Mouse (Mus musculus) midbrain, embryonic 15.5 days (tissue): ENCODE measurements around the gene Slc24a4. TPM values are rescaled to one million over a fixed set of nuclear protein-coding genes. Genes with fewer than 3 reads are reported as not detected.

Source experiments
- ATAC-seq: fragments of 200-750 bp; cut with Nextera tagmentation; replicated peaks from 2 replicates; pipeline ENCODE4 v1.8.0; 2017; ENCODE audit warnings: moderate TSS enrichment
- H3K27ac ChIP-seq: fragments of 300-500 bp; sonication (generic); 2 replicates; pipeline ENCODE4 v1.5.1; 2015; ENCODE audit warnings: mild to moderate bottlenecking, inconsistent platforms
- H3K27me3 ChIP-seq: fragments of 300-500 bp; sonication (generic); replicated peaks from 2 replicates; pipeline ENCODE4 v1.6.1; 2015; ENCODE audit warnings: inconsistent platforms
- H3K36me3 ChIP-seq: fragments of 300-500 bp; sonication (generic); replicated peaks from 2 replicates; pipeline ENCODE4 v1.6.1; 2015; ENCODE audit warnings: inconsistent platforms
- H3K4me1 ChIP-seq: fragments of 300-500 bp; sonication (generic); 2 replicates; pipeline ENCODE4 v1.6.1; 2015; ENCODE audit warnings: inconsistent platforms
- H3K4me2 ChIP-seq: fragments of 300-500 bp; sonication (generic); 2 replicates; pipeline ENCODE4 v1.6.1; 2015; ENCODE audit warnings: inconsistent platforms, mild to moderate bottlenecking, moderate library complexity
- H3K4me3 ChIP-seq: fragments of 300-500 bp; sonication (generic); 2 replicates; pipeline ENCODE4 v1.5.1; 2015; ENCODE audit warnings: mild to moderate bottlenecking, inconsistent platforms
- H3K9ac ChIP-seq: fragments of 300-500 bp; sonication (generic); 2 replicates; pipeline ENCODE4 v1.6.1; 2015; ENCODE audit warnings: mild to moderate bottlenecking, inconsistent platforms
- H3K9me3 ChIP-seq: fragments of 300-500 bp; sonication (generic); 2 replicates; pipeline ENCODE4 v1.6.1; 2016; ENCODE audit warnings: inconsistent platforms
- WGBS: fragments of 180-500 bp; shearing (Covaris S2); methylation state at CpG from one replicate; pipeline ENCODE4 v1.1.7; 2015; ENCODE audit warnings: mixed read lengths; 5-methylcytosine and 5-hydroxymethylcytosine counted together
- polyA plus RNA-seq: library from polyadenylated mRNA; unstranded; fragments of >200 nt; fragmentation: Nextera tagmentation; extraction: Ambion mirVana; gene quantifications from 2 replicates; pipeline ENCODE4 v1.2.1, GENCODE M21; 2015

Gene Slc24a4
- polyA plus RNA-seq, 1 experiment from 2014 or later, result 1.7 TPM

DNA sequence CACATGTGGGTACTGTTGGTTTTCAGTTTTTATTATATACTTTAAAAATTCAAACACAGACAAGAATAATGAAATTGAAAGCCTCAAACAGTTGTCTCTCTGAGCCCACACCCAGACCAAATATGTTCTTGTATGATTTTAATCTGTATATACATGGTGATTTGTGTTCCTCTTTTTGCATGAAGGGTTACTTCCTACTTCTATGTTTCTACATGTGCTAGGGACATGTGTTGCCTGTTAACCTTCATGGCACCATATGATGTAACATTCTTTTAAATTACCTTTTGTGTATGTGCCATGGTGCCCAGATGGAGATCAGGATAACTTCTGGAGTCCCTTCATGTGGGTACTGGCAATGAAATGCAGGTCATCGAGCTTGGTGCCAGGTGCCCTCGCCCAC, 162.1 kb downstream of the Slc24a4 start:
- Histone ChIP-seq H3K4me2 (no peak overlapping the region), H3K9me3 (no peaks in the 10 kb centered on the region), H3K4me3 (no peak overlapping the region), H3K27ac (no peak overlapping the region), H3K27me3 (0 out of 2 replicates have a peak, but pooled peaks cover 2% of the 10 kb centered on the region), H3K9ac (no peak overlapping the region), H3K36me3 (no peaks in the 10 kb centered on the region), H3K4me1 (no peaks in the 10 kb centered on the region)
- 85% methylated on average over 2 of the region's 2 CpGs for WGBS
- no peak for ATAC-seq

DNA sequence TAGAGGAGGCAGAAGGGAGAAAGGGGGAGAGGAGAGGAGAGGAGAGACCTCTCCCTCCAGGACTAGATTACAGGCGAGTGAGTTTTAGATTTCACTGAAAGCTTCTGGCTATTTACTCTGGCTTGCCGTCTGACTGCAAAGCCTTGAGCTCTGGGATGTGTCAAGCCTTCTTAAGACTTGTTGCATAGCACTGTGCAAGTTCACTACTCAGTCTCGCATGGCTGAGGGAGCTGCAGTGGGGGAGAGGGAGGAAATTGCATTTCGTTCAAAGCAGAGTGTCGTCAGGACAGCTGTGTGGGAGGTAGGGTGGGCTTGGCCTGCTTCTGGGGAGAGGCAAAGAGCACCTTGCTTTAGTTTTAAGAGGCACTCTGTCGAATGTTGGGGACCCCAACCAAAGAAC, 163.2 kb downstream of the Slc24a4 start:
- WGBS, result 59% methylated on average over 6 of the region's 6 CpGs
- ATAC-seq, result no peak

GRCm38 (mm10) chr12:102292501-102293215, 164.1 kb downstream of the Slc24a4 start:
- Histone ChIP-seq H3K4me1 (no peaks in the 10 kb centered on the region), H3K9me3 (no peaks in the 10 kb centered on the region), H3K4me2 (no peak overlapping the region), H3K36me3 (no peaks in the 10 kb centered on the region), H3K27me3 (no peaks in the 10 kb centered on the region), H3K27ac (no peak overlapping the region), H3K4me3 (no peak overlapping the region), H3K9ac (no peak overlapping the region)
- 84% methylated on average over 7 of the region's 7 CpGs for WGBS
- ATAC-seq, result no peak

More for the DNA sequence above, 163.2 kb downstream of the Slc24a4 start:
- no peaks in the 10 kb centered on the region for H3K27me3 ChIP-seq
- no peak overlapping the region for H3K27ac ChIP-seq
- no peaks in the 10 kb centered on the region for H3K4me1 ChIP-seq
- H3K9ac ChIP-seq, result no peak overlapping the region
- no peak overlapping the region for H3K4me3 ChIP-seq
- no peak overlapping the region for H3K4me2 ChIP-seq
- H3K9me3 ChIP-seq, result no peaks in the 10 kb centered on the region
- no peaks in the 10 kb centered on the region for H3K36me3 ChIP-seq

GRCm38 (mm10) chr12:102294634-102295033, 166.1 kb downstream of the Slc24a4 start:
- Histone ChIP-seq H3K4me2 (no peak overlapping the region), H3K9ac (no peak overlapping the region), H3K27ac (no peak overlapping the region), H3K9me3 (no peaks in the 10 kb centered on the region), H3K4me3 (no peak overlapping the region), H3K36me3 (no peaks in the 10 kb centered on the region), H3K4me1 (no peaks in the 10 kb centered on the region), H3K27me3 (no peaks in the 10 kb centered on the region)
- 79% methylated on average over 5 of the region's 5 CpGs for WGBS
- ATAC-seq, result no peak

- H3K27ac ChIP-seq, result no peak overlapping the region
- H3K4me2 ChIP-seq, result no peak overlapping the region
- H3K9me3 ChIP-seq, result no peaks in the 10 kb centered on the region
- H3K36me3 ChIP-seq, result no peaks in the 10 kb centered on the region
- 73% methylated on average over 7 of the region's 7 CpGs for WGBS
- ATAC-seq, result no peak
- H3K27me3 ChIP-seq, result no peaks in the 10 kb centered on the region
- no peak overlapping the region for H3K4me3 ChIP-seq
- H3K4me1 ChIP-seq, result no peaks in the 10 kb centered on the region
- no peak overlapping the region for H3K9ac ChIP-seq
Observed at GRCm38 (mm10) chr12:102295230-102295629, 166.7 kb downstream of the Slc24a4 start.

- Histone ChIP-seq H3K4me2 (no peak overlapping the region), H3K4me3 (no peak overlapping the region), H3K4me1 (no peaks in the 10 kb centered on the region), H3K27me3 (no peaks in the 10 kb centered on the region), H3K36me3 (no peaks in the 10 kb centered on the region), H3K9me3 (no peaks in the 10 kb centered on the region), H3K9ac (no peak overlapping the region), H3K27ac (no peak overlapping the region)
- ATAC-seq, result no peak
- WGBS, result 84% methylated on average over 8 of the region's 8 CpGs
Observed at GRCm38 (mm10) chr12:102295662-102296061, 167.1 kb downstream of the Slc24a4 start.

GRCm38 (mm10) chr12:102296361-102296760, 167.8 kb downstream of the Slc24a4 start:
- Histone ChIP-seq H3K27ac (no peak overlapping the region), H3K4me3 (no peak overlapping the region), H3K9me3 (no peaks in the 10 kb centered on the region), H3K27me3 (no peaks in the 10 kb centered on the region), H3K4me2 (no peak overlapping the region), H3K4me1 (no peaks in the 10 kb centered on the region), H3K9ac (no peak overlapping the region), H3K36me3 (no peaks in the 10 kb centered on the region)
- ATAC-seq, result no peak
- 85% methylated on average over 1 of the region's 1 CpGs for WGBS

DNA sequence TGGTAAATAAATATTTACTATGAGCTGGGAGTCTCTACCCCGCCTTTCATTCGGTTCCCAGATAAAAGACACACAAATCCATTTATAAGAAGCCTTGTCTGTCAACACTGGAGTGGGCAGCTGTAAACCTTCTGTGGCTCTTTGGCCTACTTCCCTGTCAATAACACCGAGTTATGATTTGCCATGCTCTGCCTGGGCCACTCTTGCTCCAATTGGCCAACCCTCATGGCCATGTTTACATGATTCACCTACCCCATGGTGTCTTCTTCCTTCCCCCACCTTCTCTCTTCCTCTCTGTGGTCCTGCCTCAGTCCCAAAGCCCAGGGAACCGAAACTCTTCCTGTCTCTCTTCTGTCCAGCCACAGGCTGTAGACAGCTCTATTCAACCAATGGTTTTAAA, 168.4 kb downstream of the Slc24a4 start:
- H3K27ac ChIP-seq, result no peak overlapping the region
- no peak overlapping the region for H3K4me3 ChIP-seq
- H3K27me3 ChIP-seq, result no peaks in the 10 kb centered on the region
- ATAC-seq, result no peak
- H3K4me1 ChIP-seq, result no peaks in the 10 kb centered on the region
- H3K4me2 ChIP-seq, result no peak overlapping the region
- no peak overlapping the region for H3K9ac ChIP-seq
- H3K36me3 ChIP-seq, result no peaks in the 10 kb centered on the region
- no peaks in the 10 kb centered on the region for H3K9me3 ChIP-seq
- 83% methylated on average over 4 of the region's 4 CpGs for WGBS

- WGBS, result 67% methylated on average over 5 of the region's 5 CpGs
- Histone ChIP-seq H3K27ac (no peak overlapping the region), H3K4me1 (no peaks in the 10 kb centered on the region), H3K27me3 (no peaks in the 10 kb centered on the region), H3K9me3 (no peaks in the 10 kb centered on the region), H3K36me3 (no peaks in the 10 kb centered on the region), H3K9ac (no peak overlapping the region), H3K4me3 (no peak overlapping the region), H3K4me2 (no peak overlapping the region)
- no peak for ATAC-seq
Observed at GRCm38 (mm10) chr12:102299209-102299608, 170.7 kb downstream of the Slc24a4 start.

DNA sequence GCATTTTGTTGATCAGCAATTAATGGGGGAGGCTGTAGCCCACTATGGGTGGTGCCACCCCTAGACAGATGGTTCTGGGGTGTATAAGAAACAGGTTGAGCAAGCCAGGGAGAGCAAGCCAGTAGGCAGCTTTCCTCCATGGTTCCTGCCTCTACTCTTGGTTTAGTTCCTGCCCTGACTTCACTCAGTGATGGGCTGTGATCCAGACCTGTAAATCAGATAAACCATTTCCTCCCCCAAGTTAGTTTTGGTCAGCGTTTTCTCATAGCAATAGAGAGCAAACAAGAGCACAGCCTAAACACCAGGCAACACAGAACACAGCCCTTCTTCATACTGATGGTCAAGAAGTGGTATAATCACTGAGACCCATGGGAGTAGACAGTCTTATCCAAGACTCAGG, 173.1 kb downstream of the Slc24a4 start:
- H3K9ac ChIP-seq, result no peak overlapping the region
- no peak for ATAC-seq
- H3K36me3 ChIP-seq, result no peaks in the 10 kb centered on the region
- 88% methylated on average over 1 of the region's 1 CpGs for WGBS
- H3K4me2 ChIP-seq, result no peak overlapping the region
- no peaks in the 10 kb centered on the region for H3K4me1 ChIP-seq
- no peaks in the 10 kb centered on the region for H3K9me3 ChIP-seq
- no peak overlapping the region for H3K4me3 ChIP-seq
- no peak overlapping the region for H3K27ac ChIP-seq
- H3K27me3 ChIP-seq, result no peaks in the 10 kb centered on the region

- Histone ChIP-seq H3K27ac (no peak overlapping the region), H3K9me3 (no peaks in the 10 kb centered on the region), H3K4me1 (no peaks in the 10 kb centered on the region), H3K9ac (no peak overlapping the region), H3K27me3 (no peaks in the 10 kb centered on the region), H3K4me3 (no peak overlapping the region), H3K36me3 (no peaks in the 10 kb centered on the region), H3K4me2 (no peak overlapping the region)
- no peak for ATAC-seq
- 83% methylated on average over 9 of the region's 9 CpGs for WGBS
Observed at GRCm38 (mm10) chr12:102302322-102302721, 173.8 kb downstream of the Slc24a4 start.

- no peak for ATAC-seq
- WGBS, result 76% methylated on average over 4 of the region's 4 CpGs
Observed at GRCm38 (mm10) chr12:102302831-102303351, 174.4 kb downstream of the Slc24a4 start.

DNA sequence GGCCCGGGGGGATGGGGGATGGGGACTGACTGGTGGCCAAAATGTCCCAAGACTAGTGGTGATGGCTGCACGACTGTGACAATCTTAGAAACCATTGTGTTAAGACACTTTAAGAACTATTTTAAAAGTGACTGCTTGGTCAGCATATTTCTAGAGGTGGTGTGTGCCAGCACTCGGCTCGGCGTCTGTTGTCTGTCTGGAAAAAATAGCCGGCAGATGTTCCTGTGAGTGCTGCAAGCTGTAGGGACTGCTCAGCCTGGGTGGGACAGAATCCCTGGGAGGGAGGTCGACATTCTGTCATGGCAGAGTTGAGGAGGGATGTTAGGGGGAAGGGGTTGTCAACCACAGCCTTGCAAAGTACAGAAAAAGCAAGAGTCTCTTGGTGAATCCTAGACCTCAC, 175.3 kb downstream of the Slc24a4 start:
- Histone ChIP-seq H3K4me3 (no peak overlapping the region), H3K9ac (no peak overlapping the region), H3K4me2 (no peak overlapping the region), H3K9me3 (no peaks in the 10 kb centered on the region), H3K27me3 (no peaks in the 10 kb centered on the region), H3K36me3 (no peaks in the 10 kb centered on the region), H3K4me1 (peaks cover 11% of the 10 kb centered on the region), H3K27ac (no peak overlapping the region)
- ATAC-seq, result no peak
- WGBS, result 53% methylated on average over 7 of the region's 7 CpGs

More at GRCm38 (mm10) chr12:102302831-102303351, 174.4 kb downstream of the Slc24a4 start:
- no peaks in the 10 kb centered on the region for H3K36me3 ChIP-seq
- H3K27ac ChIP-seq, result no peak overlapping the region
- no peaks in the 10 kb centered on the region for H3K9me3 ChIP-seq
- H3K4me1 ChIP-seq, result peaks cover under 1% of the 10 kb centered on the region; the same call in 1 of the 2 replicates
- H3K4me3 ChIP-seq, result no peak overlapping the region
- H3K4me2 ChIP-seq, result no peak overlapping the region
- no peaks in the 10 kb centered on the region for H3K27me3 ChIP-seq
- no peak overlapping the region for H3K9ac ChIP-seq
